Mouse (Mus musculus) adrenal gland, postnatal 25 days (tissue): ENCODE measurements at regions not wholly inside any gene's neighbourhood (a gene's known extent, or its start where the extent isn't known, plus 50 kb on each side); places are given as distances from the start of the nearest gene placed in this dataset.

Experiments
- DNase-seq: peaks from one replicate; pipeline ENCODE4 v3.0.0; 2021; ENCODE audit warnings: mixed read lengths

GRCm38 (mm10) chr17:72782775-72783174 is 53.5 kb upstream of the Ypel5 start:
- DNase-seq: no peak

- peak; percentile 49 for DNase-seq
These were observed 54.5 kb upstream of the Ypel5 start for GRCm38 (mm10) chr17:72781786-72782185.

DNA sequence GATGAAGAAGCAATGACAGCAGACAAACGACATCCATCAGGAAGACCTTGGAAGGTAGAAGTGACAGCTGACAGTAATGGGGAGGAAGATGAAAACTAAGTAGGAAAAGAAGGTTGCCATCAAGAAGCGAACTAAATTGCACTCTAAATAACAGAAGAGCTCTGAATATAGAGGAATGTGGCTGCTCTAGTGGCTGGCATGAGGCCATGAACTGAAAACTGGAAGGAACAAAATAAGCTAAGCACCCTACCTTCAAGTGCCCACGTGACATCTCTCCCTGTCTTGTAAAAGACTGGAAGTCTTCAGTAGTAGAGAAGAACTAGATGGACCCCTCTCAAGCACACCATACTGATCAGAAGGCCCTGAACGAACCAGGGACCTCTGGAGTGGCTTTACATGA is 68.0 kb upstream of the Ypel5 start:
- no peak for DNase-seq

GRCm38 (mm10) chr17:72760937-72761336 is 75.3 kb upstream of the Ypel5 start:
- DNase-seq: no peak

DNA sequence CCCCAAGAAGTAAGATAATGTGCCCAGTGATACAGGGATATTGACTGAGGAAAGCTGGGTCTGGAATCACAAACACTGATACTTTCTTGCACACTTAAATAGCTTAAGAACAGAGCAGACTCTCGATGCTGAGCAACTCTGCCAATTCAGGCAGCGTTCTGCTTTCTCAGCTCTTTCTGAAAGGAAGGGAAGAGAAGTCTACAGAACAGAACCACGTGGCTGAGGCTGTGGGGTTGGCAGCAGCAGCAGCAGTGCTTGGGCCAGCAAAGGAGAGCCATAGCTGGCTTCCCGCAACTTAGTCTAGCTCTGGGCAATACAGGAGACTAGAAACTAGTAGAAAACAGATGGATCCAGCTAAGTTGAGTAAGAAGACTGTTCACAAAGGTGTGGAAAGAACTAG is 89.8 kb upstream of the Ypel5 start:
- no peak for DNase-seq

DNA sequence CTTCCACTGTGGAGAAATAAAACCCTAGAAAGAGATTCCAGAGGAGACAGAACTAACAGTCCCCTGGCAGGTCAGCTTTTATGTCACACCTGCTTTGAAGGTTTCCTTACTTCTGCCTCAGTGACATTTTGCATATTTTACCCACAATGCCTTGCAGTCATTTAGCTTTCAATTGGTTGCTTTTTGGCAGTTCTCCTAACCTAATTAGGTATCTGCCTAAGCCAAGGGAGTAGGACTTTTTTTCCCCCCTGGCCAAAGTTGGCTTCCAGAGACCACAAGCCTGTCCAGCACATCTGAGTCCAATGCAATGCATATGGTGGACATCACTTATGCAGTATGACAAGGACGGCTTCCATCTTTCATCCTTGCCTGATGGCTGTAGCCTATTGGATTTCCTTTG is 103.2 kb upstream of the Ypel5 start:
- DNase-seq: no peak

DNA sequence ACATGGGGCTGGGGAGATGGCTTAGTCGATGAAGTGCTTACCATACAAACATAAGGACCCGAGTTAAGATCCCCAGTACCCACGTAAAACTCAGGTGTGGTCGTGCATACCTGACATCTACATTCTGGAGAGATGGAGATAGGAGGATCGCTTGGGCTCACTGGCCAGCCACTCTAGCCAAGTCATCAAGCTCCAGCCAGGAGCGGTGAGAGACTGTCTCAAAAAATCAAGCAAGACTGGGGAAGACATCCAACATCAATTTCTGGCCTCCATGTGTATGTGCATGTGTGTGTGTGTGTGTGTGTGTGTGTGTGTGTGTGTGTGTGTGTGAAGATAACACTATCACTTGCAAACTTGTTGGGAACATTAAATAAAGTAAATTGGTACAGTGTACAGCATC is 104.6 kb upstream of the Ypel5 start:
- no peak for DNase-seq

GRCm38 (mm10) chr17:72731175-72731574 is 105.1 kb upstream of the Ypel5 start:
- DNase-seq: no peak

GRCm38 (mm10) chr17:72720753-72721152 is 115.5 kb upstream of the Ypel5 start:
- DNase-seq: no peak

- no peak for DNase-seq
These were observed 115.2 kb upstream of the Alk start for GRCm38 (mm10) chr17:72719618-72720017.

- DNase-seq: no peak
These were observed 87.2 kb upstream of the Alk start for GRCm38 (mm10) chr17:72691630-72692029.

DNA sequence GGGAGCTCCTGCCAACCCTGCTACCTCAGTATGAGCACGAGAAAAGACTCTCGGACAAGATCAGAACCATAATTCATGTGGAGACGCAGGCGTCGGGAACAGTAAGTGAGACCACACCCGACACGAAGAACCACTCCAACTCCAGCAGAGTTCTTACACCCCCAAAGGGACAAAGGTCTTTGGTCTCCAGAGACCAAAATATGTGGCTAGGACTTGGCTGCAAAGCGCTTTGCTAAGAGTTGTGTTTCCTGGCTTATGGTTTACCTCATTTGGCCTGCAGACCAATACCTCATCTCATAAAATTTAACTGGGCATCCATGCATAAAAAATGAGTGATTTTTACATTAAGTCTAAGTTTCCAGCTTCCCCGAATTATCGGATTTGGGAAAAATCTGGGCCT is 85.2 kb upstream of the Alk start:
- DNase-seq: no peak

DNA sequence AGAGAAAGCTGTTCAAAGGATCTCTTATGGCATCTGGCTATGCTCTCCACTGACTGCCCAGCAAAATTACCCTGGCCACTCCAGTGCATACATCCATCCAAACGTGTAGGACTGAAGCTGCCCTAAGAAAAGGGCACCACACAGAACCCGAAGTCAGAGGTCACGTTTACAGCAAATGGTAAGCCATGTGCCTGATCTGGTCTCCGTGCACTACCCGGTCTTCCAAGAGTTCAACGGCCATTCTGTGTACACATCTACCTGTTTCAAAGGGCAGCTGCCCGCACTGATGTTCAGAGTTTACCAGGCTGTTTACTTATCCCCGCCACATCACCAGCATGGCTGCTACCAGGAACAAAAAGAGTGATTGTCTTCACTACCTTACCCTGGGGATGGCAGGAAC is 84.4 kb upstream of the Alk start:
- no peak for DNase-seq

DNA sequence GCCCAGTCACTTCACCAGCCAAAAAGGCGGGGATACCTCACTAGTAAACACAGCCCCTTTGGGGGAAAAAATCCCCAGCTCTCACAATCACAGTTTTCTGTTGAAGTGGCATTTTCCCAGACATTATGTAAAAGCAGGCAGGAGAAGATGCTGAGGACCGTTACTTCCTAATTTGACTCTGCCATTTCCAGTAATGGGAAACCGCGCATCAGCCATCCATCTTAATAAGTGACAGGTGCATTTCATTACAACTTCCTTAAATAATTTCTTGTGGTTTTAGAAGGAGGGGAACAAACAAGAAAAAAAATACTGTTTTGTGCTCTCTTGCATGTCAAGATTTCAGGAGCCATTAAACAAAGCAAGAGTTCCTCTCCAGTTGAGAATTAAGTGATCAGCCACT is 70.2 kb upstream of the Alk start:
- no peak for DNase-seq

DNA sequence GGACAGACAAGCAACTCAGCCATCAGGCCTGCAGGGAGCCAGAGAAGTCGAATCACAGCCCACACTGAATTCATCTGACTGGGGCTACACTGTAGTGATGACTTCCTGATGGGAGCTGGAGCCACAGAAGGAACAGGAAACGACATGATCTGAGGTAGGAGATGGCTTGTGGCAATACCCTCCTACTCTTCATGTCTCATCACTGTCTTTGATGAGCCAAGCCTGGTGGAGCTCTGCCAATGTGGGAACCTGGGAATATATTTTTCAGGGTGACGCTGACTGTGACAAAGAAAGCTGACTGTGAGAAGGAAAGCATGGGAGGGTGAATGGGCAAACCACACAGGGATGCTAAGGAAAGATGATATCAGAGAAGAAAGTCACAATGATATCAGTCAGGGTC is 67.6 kb upstream of the Alk start:
- DNase-seq: no peak

DNA sequence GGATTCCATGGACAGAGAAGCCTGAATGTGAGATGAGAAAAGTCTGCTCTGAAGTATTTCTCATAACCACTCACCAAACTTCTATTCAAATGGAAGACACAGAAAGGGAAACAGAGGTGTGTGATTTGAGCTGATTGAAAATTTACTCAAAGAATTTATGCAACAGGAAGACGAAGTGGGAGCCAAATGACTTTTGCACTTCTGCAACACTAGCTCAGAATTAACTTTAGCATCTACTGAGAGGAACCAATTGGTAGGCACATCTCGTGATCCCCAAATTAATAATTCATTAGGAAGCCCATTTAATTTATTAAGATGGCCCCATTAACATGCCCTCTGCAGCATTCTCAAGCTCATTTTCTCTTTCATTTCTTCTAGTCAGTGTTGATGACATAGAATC is 62.5 kb upstream of the Alk start:
- no peak for DNase-seq

GRCm38 (mm10) chr17:72661678-72662077 is 57.3 kb upstream of the Alk start:
- no peak for DNase-seq

DNA sequence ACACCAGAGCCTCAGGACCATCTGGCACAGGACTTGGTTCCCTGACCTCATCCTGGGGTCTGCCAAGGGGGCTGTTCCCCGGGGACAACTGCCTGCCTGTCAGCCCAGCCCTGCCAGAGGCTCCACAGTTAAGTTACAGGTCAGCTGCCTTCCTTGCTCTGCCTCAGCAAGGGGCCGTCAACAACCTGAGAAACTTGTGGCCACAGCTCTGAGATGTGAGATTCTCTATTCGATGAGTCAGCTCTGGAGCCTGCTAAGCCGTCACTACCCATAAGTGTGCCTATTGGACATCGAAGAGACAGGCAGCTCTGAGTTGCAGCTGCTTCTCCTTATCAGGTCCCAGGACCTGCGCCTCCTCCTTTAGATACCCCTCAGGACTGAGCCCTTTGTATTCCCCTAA is 54.3 kb upstream of the Alk start:
- no peak for DNase-seq

- no peak for DNase-seq
These were observed 53.4 kb upstream of the Alk start for GRCm38 (mm10) chr17:72657826-72658225.
